Mouse (Mus musculus) bone marrow, adult 2 months (tissue): ENCODE data around the gene Rnaset2b.
"Not testable (repeated sequence)": the region's sequence is repeated elsewhere in the genome, so short reads cannot be mapped to it uniquely, and the experiment has no call there.

Experiments used
- CTCF ChIP-seq: fragments of 200-500 bp; IDR thresholded peaks from 2 replicates; pipeline ENCODE4 v1.5.1; 2011; ENCODE audit warnings: low read length, control low read depth; ENCODE audit not compliant: control insufficient read depth, insufficient read depth
- POLR2A ChIP-seq: fragments of 200-500 bp; IDR thresholded peaks from 2 replicates; pipeline ENCODE4 v1.6.1; 2011; ENCODE audit warnings: low read depth, mild to moderate bottlenecking, control low read depth, low read length, borderline replicate concordance; ENCODE audit not compliant: control insufficient read depth

DNA sequence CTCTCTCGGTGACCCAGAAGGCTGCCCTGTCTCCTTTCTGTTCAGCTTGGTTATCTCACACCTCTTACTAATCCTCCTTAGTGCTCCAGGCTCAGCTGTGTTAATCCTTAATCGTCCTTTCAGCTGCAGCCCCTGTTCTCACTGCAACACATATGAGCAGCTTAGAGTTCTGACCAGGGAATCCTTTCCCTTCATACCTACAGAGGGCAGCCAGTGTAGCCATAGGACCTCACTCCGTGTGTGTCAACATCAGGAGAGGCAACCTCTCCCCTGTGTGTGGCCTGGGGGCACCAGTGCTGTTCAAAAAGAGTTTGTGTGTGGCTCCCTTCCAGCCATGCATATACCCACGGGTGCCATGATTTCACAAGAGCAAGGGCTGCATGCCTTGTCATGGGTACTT is 35.2 kb downstream of the Rnaset2b start:
- not testable (repeated sequence) for TF ChIP-seq POLR2A, CTCF
